Mouse (Mus musculus) thymus, adult 18-20 months (tissue): ENCODE measurements around the gene Slc39a11.

Source experiments
- DNase-seq, 2 experiments: peaks; one replicate each; pipeline ENCODE4 v3.0.0; 2022; ENCODE audit warnings: mixed read lengths in 2 of 2

The Slc39a11 gene

DNA sequence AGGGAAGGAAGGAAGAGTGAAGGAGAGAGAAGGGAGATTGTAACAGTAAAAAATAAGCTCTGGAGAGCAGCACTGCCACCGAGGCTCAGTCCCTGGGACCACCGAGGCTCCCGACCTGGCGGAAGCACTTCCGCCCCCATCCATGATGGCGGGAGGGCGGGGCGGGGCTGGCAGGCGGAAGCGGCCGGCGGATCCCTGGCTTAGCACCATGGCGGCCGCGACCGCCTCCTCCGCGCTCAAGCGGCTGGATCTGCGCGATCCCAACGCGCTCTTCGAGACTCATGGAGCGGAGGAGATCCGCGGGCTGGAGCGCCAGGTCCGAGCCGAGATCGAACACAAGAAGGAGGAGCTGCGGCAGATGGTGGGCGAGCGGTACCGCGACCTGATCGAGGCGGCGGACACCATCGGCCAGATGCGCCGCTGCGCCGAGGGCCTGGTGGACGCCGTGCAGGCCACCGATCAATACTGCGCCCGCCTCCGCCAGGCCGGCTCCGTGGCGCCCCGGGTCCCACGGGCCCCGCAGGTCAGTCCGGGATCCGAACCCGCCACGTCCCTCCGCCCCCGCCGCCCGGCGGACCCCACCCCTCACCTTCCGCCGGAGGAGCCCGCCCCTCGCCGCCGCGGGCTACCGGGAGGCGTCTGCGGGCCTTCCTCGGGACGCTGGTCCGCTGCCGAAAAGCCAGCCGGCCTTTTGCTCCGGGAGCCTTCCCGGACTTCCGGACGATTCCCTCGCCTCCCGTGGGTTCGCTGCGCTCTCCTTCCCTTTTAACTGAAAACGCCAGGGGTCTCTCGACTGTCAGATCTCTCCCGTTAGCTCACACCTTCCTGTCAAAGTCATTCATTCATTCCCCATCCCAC lies at the start of gene Slc39a11:
Slc39a11 (minus strand) TSS at position 727 of the 858 bp plus-strand sequence.
- DNase-seq: peak; percentile 39 to 44

DNA sequence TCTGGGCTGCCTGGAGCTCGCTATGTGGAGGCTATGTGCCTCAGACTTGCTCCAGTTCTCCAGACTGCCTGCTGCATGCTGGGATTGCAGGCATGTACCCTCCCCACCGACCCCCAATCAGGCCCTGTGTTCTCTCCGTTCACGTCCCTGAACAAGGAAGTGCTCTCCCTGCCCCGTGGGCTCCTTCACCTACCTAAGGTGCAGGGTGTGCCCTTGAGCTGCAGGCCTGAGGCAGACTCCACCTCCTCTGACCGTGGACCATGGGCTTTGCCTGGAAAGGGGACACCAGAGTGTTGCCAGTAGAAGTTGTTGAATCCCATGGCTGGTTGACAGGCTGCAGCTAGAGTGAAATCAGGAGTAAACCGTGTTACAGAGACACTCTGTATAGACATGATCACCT lies 49.8 kb upstream of the Slc39a11 start:
- no peak for DNase-seq

DNA sequence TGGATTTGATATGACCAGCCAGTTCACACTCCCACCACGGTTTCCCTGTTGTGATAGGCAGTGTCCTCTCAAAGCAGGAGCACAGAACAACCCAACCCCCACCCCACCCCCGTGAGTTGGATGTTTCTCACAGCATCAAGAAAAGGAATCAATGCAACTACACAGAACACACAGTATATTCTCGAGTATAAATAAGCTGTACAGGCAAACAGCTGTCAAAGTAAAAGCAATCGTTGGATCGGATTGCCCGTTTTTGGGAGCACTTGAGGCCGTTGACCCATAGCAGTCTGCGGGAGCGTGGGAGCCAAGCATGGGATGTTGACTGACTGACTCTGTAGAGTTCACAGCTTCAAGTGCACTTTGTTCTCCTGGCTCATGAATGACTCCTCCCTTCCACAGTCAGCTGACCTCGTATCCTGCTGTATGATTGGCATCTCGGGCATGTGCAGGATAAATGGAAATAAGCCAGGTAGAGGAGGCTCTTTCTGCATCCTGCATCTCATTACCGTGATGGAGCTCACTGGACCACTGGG lies 48.2 kb upstream of the Slc39a11 start:
- no peak for DNase-seq

DNA sequence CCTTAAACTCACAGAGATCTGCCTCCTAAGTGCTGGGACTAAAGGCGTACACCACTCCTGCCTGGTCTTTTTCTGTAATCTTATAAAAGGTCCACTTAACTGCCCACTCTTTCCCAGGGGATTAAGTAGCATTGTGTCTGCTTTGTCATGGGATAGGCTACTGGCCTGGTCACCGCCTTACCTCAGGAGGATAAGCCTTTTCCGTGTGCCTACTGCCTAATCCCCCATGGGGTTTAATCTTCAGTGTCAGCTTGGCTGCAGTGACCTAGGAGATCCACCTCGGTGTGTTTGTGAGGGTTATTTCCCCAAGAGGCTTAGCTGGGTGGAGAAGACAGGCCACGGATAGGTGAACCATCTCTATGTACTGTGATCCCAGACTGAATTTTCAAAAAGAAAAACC lies 47.7 kb upstream of the Slc39a11 start:
- no peak for DNase-seq

DNA sequence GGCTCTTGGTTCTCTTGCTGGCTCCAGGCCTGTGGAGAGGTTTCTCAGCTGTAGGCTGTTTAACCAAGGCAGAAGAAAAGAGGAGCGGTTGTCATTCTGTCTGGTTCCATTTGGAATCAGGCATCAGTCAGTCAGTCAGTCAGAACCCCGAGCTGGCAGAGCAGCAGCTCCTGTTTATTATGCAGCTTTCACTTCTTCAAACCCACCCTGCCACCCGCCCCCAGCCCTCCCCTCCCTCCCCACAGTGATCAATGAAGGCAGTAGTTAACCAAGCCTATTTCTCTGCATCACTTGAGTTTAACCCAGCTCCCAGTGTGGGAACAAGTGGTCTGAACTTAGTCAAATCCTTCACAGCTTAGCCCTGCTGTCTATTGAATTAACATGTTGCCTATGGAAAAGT lies 42.0 kb upstream of the Slc39a11 start:
- DNase-seq: no peak

DNA sequence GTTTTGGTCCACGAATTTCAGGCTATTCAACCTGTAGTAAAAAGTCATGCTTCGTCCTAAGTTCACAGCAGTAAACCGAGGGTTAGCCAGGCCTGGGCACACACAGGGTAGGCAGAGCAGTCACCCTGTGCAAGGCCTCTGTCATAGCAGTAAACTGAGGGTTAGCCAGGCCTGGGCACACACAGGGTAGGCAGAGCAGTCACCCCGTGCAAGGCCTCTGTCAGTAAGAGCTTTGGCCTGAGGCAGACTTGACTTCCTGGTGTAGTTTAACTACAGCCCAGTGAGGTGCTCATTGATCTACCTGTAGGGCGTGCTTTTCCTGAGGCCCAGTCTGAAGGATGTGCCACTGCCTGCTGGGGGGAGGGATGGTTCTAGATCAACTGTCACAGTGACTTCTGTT lies 41.4 kb upstream of the Slc39a11 start:
- no peak for DNase-seq

DNA sequence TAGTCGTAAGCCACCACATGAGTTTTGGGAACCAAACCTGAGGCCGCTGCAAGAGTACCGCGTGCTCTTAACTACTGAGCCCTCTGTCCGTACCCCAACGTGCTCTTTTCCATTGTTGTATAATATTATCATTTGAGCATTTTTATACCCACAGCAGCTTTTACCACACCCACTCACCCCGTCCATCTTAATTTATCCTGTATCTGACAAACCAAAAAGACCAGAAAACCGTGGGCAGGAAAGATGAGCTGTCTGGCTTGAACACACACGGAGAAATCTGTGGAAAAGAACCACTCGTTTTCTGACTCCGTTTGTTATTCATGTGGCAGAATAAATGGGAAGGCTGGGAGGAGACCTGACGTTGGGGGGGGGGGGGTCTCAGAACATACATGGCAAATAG lies 40.6 kb upstream of the Slc39a11 start:
- no peak for DNase-seq

DNA sequence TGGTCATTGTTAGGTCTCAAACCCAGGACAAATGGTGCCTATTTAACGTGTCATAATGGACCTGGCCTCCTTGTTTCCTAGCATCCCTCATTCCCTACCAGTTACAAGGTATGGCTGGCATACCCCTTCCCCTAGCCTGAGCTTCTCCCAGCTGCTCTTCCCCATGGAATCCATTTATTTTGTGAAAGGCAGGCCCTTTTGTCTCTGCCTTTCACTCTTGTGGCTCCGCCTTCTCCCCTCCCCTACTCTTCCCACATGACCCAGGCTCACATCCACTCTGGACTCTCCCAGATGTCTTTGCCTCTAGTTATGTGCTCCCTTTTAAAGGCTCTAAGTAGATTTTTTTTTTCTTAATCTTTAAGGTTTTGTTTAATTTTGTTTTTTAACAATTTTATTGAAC lies 37.2 kb upstream of the Slc39a11 start:
- no peak for DNase-seq

DNA sequence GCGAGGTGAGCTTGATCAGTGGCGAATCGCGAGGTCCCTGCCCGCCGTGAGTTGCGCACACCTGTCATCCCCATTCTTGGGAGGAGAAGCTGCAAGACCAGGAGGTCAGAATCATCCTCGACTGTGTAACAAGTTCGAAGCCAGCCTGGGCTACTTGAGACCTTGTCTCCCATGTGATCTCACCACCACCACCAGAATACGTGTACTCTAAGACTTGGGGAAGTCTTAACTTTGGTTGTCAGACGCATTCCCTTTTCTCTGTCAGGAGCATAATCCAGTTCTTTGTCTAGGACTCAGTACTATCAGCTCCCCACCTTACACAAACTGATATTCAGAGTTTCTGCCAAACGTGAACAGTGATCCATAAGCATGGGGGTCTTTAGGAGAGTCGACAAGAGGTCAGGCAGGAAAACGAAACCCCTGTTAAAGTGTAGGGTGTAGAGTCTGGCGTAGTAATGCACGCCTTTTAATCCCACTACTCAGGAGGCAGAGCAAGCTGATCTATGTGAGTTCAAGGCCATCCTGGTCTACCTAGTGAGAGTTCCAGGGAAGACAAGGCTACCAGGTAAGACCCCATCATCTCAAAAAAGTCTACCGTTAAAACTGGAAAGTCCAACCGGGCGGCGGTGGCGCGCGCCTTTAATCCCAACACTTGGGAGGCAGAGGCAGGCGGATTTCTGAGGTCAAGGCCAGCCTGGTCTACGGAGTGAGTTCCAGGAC lies 35.0 kb upstream of the Slc39a11 start:
- no peak for DNase-seq

DNA sequence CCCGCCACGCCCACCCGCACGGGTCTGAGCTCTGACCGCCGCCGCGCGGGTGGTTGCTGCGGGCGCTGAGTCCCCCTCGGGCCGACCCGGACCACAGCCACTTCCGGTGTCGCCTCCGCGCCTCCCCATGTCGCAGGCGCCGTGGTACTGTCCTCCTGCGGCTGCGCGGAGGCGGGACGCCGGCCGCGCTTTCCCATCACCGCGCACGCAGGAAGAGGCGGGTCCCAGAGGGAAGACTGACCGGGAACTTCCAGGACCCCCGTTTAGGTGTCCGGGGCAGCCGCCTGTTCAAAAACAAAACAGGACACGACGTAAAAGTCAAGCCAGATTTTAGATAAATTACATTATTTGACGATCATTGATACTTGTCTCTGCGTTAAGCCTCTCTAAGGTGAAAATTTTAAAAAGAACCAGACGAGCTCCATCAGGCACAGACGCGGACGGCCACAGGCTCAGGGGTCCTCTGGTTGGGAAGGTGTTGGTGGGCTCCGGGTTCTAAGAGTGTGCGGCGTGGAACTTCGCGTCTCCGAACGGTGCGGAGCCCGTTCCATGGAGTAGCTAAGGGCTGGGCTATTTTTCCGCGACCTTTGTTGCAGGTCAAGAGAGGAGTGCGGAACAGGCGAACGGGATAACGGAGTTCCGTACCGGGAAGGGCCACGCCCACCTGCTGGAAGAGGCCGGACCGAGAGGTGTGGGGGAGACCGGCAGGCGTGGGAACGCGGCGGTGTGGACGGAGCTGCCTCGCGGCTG lies 34.3 kb upstream of the Slc39a11 start, which contains the start of the genes Fam104a and D11Wsu47e:
Fam104a (minus strand) TSS at position 199 of the 750 bp plus-strand sequence.
D11Wsu47e (plus strand) TSS at position 456 of the 750 bp plus-strand sequence.
- DNase-seq: peak; percentile 90 to 93

DNA sequence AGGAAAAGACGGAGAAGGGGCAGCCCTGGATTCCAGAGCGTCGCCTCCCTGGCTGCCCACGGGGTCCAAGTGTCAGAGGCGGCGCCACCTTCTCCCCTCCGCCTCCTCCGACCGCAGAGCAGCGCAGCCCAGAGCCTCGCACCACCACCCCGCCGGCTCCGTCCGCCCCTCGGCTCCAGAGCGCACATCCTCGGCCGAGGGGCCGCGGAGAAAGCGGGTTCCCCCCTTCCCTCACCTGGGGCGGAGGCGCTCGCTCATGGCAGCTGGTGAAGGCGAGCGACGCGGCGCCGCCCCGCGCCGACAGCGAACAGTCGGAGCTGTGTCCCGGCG lies 33.7 kb upstream of the Slc39a11 start:
- DNase-seq: no peak

DNA sequence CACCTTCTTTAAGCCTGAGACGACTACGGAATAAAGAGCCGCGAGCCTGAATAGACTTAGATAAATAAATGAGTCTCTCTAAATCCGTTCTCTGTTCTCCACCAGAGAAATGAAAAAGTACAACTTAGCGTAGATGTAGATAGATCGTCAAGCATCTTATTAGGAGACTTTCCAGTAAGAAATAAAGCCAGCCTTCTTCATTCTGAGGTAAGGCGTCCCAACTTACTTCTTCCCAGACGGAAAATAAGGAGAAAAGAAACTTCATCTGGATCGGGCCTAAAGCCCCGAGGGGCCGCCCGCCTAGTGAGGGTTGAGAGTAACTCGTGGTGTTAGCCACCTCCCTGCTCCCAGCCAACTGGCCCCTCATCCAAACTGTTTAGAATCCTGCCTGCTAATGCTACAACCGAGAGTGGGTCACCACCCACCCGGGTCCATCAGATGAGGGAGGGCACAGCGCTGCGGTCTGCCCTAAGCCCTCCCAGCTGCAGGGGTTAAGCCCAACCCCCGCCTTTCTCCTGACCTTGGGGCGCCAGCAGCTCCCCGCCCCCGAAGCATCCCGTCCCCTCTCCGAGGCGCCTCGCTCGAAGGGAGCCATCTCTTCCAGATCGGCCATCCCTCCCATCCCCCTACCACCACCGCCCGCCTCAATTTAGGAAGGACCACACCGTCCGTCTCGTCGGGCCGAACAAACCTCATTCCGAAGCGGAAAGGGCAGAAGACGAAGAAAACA lies 33.2 kb upstream of the Slc39a11 start:
- DNase-seq: peak; percentile 55 to 67

DNA sequence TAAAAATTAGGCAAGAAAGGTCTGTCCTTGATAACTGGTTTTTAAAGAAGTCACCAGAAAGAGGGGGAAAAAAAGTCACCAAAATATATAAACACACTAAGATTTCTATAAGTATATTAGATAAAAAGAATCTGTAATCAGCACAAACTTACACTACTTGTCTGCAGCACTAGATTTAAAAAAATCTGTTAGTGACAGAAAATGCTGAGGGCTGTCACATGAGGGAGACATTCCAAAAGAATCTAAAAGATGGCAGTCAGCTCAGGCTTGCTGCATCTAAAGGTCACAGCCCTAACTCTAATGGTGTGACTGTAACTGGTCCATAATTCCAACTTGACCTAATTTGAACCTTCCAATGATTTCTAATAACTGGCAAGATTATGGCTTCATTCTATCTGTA lies 32.1 kb upstream of the Slc39a11 start:
- DNase-seq: no peak

DNA sequence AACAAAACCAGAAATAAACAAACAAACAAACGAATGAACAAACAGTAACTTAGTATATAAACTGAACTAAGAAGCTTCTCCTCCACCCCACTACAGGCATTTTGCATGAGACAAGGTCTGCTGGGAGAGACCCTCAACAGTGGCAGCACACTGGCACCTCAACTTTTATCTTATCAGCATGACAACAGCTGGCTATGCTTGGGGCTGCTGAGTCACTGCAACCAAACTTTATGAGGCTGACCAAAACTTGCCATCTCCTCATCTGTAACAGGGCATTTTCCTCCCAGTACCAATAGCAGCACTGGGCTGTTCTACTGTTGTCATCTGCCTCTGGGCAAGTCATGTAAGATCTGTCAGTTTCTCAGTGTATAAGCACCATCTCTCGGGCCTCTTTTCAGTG lies 31.1 kb upstream of the Slc39a11 start:
- no peak for DNase-seq

DNA sequence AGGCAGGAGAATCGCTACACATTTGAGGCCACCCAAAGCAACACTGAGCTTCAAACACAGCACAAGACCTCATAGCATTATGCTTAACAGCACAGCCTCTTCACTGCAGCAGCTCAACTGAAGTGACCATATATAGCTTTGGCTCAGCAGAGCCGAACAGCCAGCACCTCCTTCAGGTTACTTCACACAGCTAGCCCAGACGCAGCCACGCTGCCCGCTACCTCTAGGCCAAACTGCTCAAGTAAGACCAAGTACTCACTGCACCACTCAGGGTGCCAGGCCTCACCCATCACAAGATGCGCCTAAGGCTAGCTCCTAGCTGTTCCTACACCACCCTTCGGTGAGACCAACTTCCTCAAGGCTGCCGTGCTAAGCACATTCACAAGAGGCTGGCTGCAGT lies 28.5 kb upstream of the Slc39a11 start:
- DNase-seq: no peak

DNA sequence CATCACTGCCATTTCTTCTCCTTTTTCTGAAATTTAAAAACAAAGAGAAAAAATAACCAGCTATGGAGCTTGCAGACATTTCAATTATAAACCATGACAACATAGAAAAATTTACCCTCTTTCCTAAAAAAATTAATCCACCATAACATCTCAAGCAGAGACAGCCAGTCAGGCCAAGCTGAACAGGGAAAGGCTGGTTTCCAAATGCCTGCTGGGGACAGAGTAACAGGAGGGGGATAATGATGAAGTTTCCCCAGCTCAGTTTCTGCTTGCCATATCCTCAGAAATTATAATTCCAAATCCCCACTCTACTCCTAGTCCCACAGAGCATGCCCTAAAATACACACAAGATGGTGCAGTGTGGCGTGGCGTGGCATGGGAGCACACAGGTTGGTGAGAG lies 27.5 kb upstream of the Slc39a11 start:
- DNase-seq: no peak

DNA sequence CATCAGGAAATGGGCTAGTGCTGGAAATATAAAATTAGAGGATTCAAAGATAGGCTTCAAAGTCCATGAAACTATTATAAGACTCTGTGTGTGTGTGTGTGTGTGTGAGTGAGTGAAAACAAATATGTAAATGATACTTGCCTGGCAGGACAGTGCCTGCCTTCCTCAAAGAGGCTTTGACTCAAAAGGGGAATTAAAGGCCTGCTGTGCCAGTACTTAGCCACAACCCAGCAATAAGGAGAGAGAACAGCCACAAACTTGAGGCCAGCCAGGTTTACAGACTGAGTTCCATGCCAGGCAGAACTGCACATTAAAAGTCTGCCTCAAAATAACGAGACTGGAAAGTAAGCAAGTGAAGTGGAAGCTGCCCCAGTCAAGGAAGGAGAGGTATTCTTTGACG lies 27.0 kb upstream of the Slc39a11 start:
- DNase-seq: no peak

DNA sequence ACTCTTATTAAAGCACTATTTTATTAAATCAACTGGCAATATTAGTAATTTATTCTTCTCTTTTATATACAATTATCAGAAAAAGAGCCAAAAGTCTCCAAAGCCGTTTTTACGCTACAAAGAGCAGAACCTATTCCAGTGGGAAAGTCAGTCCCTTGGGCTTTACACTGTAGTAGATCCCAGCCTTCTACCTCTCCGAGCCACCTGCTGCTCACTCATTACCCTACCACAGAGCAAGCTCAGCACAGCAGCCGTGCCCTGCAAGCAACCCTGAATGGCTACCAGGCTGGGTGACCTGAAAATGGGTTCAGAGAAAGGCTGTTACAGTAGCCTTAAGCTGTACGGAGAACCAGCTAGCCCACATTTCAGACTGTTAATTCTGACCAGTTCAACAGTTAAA lies 24.7 kb upstream of the Slc39a11 start:
- no peak for DNase-seq

DNA sequence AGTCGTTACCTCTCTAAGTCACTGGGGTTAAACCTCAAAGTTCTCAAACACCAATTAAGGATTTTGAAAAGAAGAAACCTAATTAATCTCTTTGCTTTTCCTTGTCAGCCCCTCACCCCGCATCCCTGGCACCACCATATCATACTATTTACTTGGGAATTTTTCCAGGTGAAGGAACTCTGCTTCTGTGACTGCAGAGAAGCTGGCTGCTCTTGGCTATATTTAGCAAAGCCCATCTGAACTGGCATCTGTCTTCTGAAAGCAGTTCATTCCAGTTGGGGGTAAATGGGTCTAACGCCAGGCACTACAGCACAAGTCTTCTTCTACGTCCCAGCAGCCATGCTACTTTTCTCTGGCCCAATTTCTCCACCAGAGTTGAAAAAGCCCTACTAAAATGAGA lies 23.7 kb upstream of the Slc39a11 start:
- no peak for DNase-seq

DNA sequence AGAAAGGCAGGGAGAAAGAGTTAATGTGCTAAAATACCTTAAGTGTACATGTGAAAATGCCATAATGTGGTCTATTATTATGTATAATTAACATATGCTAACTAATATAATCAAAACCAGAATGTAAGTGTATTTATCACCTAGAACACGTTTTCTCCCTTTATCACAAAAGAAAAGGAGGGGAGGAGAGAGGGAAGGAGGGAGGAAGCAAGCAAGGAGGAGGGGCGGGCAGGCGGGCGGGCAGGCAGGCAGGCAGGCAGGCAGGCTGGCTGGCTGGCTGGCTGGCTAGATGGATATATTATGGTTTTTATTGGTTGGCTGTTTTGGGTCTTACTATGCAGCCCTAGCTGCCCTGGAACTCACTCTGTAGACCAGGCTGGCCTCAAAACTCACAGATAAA lies 19.8 kb upstream of the Slc39a11 start:
- no peak for DNase-seq

DNA sequence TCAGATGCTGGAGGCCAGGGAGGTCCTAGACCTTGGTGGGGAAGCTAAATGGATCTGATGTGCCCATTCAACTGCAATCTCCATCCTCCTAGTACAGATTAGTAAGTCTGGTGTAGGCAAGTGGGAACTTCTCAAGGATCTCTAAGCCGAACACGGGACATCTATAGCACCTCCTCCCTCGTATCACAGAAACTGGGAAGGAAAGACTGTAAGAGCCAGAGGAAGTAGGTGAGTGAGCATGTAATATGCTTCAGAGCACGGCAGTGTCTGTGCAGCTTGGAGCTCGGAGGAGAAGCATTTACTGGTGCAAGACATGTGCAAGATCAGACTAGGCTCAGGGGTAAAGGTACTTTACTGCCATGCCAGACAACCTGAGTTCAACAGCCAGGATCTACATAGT lies 19.0 kb upstream of the Slc39a11 start:
- no peak for DNase-seq

DNA sequence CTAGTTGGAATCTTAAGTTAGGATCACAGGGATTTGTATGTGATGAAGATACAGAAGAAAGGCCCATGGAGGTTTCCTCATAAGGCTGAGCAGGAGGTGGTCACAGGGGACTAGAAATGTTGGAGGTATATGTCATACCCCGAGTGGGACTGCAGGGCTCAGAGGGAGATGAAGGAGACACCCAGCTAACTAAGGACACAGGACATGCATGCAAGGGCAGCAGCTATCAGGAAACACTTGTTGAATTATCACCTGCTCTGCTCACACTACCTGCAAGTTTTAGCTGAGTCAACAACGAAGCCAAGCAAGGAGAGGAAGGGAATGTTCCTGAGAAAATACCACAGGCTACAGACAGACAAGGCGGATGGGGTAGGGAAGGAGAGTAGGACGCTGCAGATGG lies 17.8 kb upstream of the Slc39a11 start:
- no peak for DNase-seq

DNA sequence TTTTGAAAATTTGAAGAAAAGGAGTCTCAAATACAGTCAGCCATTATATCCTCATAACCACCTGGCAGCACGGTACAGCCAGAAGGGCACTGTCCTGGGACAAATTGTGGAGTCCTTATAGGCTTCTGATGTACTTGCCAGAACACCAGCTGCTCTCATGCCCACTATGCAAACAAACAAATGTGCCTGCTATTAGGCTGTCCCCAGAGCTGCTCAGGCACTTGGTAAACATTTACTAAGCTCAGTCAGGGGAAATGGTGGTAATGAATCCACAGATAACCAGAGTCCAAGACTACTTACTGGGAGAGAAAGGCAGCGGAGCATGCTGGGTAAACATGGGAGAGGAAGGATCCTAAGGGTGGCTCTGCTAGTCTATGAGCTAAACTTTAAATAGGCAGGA lies 17.2 kb upstream of the Slc39a11 start:
- DNase-seq: no peak
